24 mouse cellular contexts compared by ENCODE assay signal in the genomic region with DNA sequence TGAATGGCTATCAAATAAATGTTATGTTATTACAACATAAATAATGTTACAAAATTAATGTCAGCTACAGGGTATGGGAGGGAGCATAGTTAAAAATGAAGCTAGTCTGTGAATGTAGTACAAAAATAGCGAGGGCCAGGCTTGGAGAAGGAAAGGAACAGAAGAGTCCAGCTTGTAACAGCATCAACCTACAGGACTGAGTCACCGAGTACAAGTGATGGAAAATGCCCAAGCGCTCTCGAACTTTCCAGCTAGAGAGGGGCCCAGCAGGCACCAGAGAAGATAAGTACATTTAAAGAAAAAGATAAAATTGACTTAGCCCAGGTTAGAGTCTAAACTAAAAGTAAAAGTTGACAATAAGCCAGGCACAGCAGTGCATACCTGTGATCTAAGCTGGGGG.
DNase-seq lines count a peak whose midpoint lies in the region; ATAC-seq lines count a peak whose summit lies in the region.
"Had no signal": no experiment of that assay in that cellular context is flagged by ENCODE, and none has a peak within 500 bp of the region (broad histone marks: within the 10 kb centered on the region; RNA-seq: fewer than 3 reads in every experiment).

No protein-coding gene starts in this region.

- no peak overlapping the region for H3K4me2 ChIP-seq in midbrain, embryonic 11.5 days
- H3K4me2 ChIP-seq: embryonic facial prominence, embryonic 15.5 days; heart, embryonic 11.5 days; hindbrain, embryonic 14.5 days; intestine, embryonic 15.5 days had no signal

- H3K27ac ChIP-seq in midbrain, embryonic 11.5 days (ENCODE audit: low read depth, low read length), result no peak overlapping the region
- H3K27ac ChIP-seq: embryonic facial prominence, embryonic 15.5 days; forebrain, embryonic 10.5 days; gastrocnemius, adult 2 months; hindbrain, embryonic 10.5 days; hindbrain, embryonic 14.5 days; intestine, embryonic 15.5 days had no signal

- no peak overlapping the region for H3K9ac ChIP-seq in midbrain, embryonic 11.5 days (ENCODE audit: low read length)
- H3K9ac ChIP-seq: embryonic facial prominence, embryonic 15.5 days; hindbrain, embryonic 14.5 days; intestine, embryonic 15.5 days had no signal

- intact Hi-C loops in heart, postnatal 25 days (cut with DNase I), result no loop called here

- peak; percentile 30 for DNase-seq in heart, adult 11 months
- DNase-seq in heart, postnatal 25 days (ENCODE audit: low spot score), result no peak
- peak; percentile 48 to 59 for DNase-seq in left cerebral cortex, adult 18-20 months (ENCODE audit: low spot score in 2 of 2)
- DNase-seq in left cerebral cortex, adult 11 months (ENCODE audit: low spot score), result no peak
- DNase-seq in right cerebral cortex, postnatal 36 days (ENCODE audit: low spot score in 2 of 2), result peak; percentile 3 to 29
- DNase-seq in right cerebral cortex, postnatal 25 days, result no peak
- DNase-seq in midbrain, embryonic 11.5 days (ENCODE audit: low spot score, missing footprints), result no peak
- DNase-seq: adrenal gland, adult 8-10 months; adrenal gland, postnatal 36 days; cerebellum, adult 11 months; cerebellum, adult 8-10 months; cerebellum, postnatal 14 days; embryo, embryonic 11 days; gastrocnemius, adult 2 months; gastrocnemius, postnatal 25 days; heart, postnatal 10 days had no signal

- no peaks in the 10 kb centered on the region for H3K36me3 ChIP-seq in midbrain, embryonic 11.5 days (ENCODE audit: control insufficient read depth, insufficient read depth, low read length)
- H3K36me3 ChIP-seq: embryonic facial prominence, embryonic 15.5 days; forebrain, embryonic 10.5 days; hindbrain, embryonic 10.5 days; intestine, embryonic 15.5 days had no signal

- 91% methylated on average over 4 of the region's 4 CpGs for WGBS in midbrain, embryonic 11.5 days

- H3K4me1 ChIP-seq in midbrain, embryonic 11.5 days (ENCODE audit: control insufficient read depth, insufficient read depth, low read length), result no peaks in the 10 kb centered on the region
- H3K4me1 ChIP-seq: embryonic facial prominence, embryonic 15.5 days; forebrain, embryonic 10.5 days; hindbrain, embryonic 10.5 days; intestine, embryonic 15.5 days had no signal

- no peak for ATAC-seq in midbrain, embryonic 11.5 days (ENCODE audit: low FRiP score)
- ATAC-seq: forebrain, embryonic 14.5 days; intestine, embryonic 15.5 days had no signal

- H3K27me3 ChIP-seq in midbrain, embryonic 11.5 days (ENCODE audit: control insufficient read depth, insufficient read depth, low read length), result no peaks in the 10 kb centered on the region
- H3K27me3 ChIP-seq: embryonic facial prominence, embryonic 15.5 days; intestine, embryonic 15.5 days had no signal

- H3K9me3 ChIP-seq in midbrain, embryonic 11.5 days (ENCODE audit: control insufficient read depth, low read length), result no peaks in the 10 kb centered on the region
- H3K9me3 ChIP-seq: embryonic facial prominence, embryonic 15.5 days; forebrain, embryonic 10.5 days; hindbrain, embryonic 10.5 days; intestine, embryonic 15.5 days had no signal

- H3K4me3 ChIP-seq in midbrain, embryonic 11.5 days (ENCODE audit: low read depth, low read length), result no peak overlapping the region
- H3K4me3 ChIP-seq: embryonic facial prominence, embryonic 15.5 days; erythroblast, embryonic 14.5 days; forebrain, embryonic 10.5 days; gastrocnemius, adult 2 months; hindbrain, embryonic 10.5 days; intestine, embryonic 15.5 days had no signal

Comparison
In these comparisons a context has a peak if more than half of its experiments do, and no peak if none do; other contexts are left out.
1. DNase-seq: peak in heart, adult 11 months (single experiment), left cerebral cortex, adult 18-20 months (2 of 2) and right cerebral cortex, postnatal 36 days (2 of 2); none in heart, postnatal 25 days (single experiment), left cerebral cortex, adult 11 months (single experiment), right cerebral cortex, postnatal 25 days (single experiment) and midbrain, embryonic 11.5 days (single experiment).